Mouse (Mus musculus): ENCODE results near the gene Adam19. TPM values are rescaled to one million over a fixed set of nuclear protein-coding genes. Genes with fewer than 3 reads are reported as not detected.

Adam19 gene
- total RNA-seq, 2 experiments from 2014 or later, result 161 to 163 TPM

DNA sequence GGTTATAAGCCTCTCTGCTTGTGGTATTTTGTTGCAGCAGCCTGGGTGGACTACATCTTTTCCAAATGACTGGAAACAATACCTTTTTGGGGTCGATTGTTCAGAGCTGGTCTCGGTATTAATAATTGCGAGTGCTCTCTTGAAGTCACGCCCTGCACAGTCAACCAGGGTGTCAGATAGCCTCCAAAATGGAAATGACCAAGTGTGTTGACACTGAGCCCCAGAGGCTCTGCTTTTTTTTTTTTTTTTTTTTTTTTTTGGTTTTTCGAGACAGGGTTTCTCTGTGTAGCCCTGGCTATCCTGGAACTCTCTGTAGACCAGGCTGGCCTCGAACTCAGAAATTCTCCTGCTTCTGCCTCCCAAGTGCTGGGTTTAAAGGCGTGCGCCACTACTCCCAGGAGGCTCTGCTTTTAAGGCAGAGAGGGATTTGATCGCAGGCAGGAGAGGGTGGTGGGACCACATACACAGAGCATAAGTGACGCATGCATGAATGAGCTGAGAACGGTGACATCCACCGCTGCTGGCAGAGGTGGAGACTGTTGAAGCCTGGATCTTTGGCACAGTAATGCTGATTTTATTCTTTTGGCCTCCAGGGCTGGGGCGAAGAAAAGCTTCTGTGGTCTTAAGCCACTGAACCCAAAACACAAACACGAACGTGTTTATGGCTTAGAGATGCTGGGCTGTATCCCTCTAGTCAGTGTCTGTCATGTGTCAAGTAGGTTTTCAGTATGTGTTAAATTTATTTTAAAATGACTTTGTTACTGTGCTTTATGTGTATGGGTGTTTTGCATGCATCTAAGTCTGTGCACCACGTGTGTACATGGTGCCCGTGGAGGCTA is 18.3 kb downstream of the Adam19 start:
- no peak for DNase-seq

DNA sequence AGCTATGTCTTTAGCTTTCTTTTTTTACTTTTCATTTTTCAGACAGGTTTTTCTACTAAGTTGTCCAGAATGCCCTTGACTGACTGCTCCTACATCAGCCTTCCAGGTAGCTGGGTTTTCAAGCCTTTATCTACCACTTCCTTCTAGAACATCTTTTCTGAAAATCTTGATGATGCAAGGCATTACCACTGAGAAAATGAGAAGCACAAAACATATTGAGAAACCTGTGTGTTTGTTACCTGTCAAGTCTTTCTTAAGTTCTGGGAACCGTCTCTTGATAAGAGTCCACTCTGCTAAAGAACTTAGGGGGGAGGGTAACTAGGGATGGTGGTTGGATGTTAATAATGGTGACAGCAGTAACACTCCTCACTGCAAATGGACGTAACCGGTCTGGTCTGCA is 19.7 kb downstream of the Adam19 start:
- no peak for DNase-seq

DNA sequence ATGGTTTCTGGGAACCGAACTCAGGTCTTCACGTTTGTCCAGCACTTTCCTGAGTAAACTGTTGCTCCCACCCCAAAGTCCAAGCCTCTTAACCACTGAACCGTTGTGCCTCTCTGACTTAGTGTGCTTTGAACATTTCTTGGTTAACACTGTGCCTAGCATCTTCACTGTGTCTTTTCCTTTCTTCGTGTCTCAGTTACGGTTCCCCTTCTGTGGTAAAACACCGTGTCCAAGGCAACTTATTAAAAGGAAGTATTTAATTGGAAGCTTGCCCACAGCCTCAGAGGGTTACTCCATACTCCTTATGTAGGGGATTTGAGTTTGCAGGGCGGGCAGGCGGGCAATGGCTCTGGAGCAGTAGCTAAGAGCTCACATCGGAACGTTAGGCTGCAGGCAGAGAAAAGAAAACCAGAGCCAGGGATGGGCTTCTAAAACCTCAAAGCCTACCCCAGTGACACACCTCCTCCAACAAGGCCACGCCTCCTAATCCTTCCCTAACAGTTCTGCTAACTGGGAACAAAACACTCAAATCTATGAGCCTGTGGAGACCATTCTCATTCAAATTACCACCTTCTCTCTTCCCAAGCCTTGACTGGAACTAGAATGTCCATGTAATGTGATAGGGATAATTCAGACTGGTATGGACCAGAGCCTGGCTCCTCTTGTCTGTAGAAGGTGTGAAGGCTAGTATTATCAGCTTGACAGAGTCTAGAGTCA is 20.8 kb downstream of the Adam19 start:
- no peak for DNase-seq

- no peak for DNase-seq
These were observed 21.5 kb downstream of the Adam19 start for GRCm38 (mm10) chr11:46077304-46077703.

DNA sequence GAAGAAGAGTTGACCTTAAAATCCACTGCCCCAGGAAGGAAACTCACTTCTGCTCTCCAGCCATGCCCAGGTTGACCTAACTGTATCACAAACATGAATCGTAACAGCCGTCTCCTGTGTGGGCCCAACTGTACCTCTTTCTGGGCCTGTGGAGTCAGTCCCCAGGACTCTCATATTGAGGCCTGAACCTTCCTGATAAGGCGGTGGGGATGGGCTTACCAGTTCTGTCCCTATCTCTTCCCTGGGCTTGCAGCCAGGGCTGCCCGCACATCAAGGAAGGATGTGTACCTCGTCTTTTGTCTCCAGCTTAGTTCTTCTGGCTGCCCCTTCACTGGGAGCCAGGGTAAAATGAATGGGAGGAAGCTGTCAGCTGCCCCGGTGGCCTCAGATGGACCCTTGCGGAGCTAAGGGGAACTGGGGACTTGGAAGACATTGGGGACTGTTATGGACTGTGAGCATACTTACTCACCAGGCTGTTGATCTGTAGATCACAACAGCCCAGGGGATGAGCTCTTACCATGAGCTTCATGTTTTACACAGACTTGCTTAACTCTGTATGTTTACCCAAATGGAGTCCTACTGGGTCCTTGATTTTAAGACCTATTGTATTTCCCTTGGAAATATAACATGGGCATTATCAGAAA is 22.1 kb downstream of the Adam19 start:
- no peak for DNase-seq

DNA sequence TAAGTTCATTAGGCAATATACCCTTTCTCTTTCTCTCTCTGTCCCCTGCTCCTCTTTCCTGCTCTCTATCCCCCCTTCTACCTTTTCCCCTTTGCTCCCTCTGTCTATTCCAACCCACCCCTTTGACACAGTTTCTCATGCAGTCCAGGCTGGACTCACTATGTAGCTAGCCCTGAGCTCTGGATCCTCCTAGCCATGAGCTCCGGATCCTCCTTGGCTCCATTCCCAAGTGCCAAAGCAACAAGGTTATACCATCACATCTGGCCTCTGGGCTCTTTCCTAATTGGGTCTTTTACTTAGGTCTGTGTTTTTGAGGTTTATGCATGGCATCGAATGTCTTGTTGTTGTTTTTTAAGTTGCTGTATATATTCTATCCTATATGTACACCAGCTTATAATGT is 25.3 kb downstream of the Adam19 start:
- no peak for DNase-seq

DNA sequence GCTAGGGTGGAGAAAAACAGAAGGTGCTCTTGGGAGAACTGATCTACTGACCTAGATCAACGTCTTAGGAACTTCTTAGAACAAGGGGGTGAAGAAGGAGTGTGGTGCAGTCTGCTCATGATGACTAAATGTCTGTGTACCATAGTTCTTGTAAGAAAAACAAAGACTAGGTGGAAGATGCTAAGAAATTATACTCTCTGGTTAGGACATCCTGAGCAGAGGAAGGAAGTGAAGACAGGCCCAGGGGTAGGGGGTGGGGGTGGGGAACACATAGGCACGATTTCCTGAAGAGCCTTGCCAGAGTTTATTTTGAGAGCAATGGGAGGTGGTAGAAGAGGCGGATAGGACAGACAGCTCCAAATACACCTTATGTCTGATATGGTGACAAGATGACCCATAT is 27.6 kb downstream of the Adam19 start:
- no peak for DNase-seq

- DNase-seq, result no peak
These were observed 28.1 kb downstream of the Adam19 start for GRCm38 (mm10) chr11:46083835-46084444.

DNA sequence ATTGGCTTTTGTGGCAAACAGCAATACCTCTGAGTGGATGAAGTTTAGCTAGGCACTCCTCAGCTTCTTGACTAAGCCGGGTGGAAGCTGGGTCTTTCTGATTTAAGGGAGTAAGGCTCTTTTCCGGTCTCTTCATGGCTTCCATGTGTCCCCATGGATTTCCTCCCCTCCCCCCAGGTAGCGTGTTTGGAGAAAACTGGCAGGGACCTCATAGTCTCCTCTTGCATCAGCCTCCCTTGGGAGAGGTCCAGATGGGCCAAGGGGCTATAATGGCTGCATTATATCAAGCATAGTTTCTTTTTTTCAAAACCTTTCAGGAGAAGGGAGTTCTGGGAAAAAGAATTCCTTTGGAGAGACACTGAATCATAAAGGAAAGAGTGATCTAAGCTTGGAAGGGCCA is 28.8 kb downstream of the Adam19 start:
- peak; percentile 78 for DNase-seq

GRCm38 (mm10) chr11:46085398-46086163 is 29.8 kb downstream of the Adam19 start:
- DNase-seq, result peak; percentile 73

DNA sequence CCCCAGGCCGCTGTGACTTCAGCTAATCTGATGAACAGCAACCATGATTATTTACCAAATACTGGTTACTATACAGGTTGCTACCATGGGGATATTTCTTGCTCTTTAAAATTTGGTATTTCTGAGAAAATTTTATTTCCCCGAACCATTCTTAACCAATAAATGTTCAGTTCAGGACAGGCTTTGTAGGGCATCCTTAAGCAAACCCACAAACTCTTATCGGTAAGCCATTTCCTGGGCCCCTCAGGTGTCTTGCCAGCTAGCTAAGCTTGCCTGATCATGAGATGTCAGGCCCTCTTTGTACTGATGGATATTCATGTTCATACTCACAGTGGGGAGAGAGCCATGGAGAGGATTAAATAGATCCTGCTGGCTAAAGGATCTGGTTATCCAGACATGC is 30.7 kb downstream of the Adam19 start:
- DNase-seq, result no peak

DNA sequence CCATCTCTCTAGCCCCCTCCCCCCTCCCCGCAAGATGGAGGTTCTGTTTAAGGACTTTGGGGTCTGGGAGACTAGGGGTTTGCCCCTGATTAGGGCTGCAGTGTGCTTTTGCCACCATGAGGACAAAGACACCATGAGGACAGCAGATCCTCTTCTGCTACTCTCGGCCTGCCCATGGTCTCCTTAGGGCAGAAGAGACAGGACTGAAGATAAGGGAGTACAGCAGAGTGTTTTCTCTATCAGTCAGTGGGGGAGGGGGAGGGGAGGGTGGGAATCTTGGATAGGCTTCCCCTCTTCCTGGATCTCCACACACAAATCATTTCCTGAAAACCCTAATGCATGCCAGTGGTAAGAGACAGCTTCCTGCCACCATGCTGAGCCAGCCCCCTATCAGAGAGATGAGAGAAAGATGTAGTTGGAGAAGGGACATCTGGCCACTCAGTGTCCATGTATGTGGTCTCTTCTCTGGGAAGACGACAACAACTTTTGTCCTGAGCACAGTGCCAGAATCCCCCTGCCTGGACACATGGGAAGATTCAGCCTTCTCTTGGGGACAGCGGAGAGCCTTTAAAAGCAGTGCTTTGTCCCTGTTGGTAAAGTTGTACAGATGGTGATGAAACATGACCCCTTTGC is 33.4 kb downstream of the Adam19 start:
- DNase-seq, result no peak

DNA sequence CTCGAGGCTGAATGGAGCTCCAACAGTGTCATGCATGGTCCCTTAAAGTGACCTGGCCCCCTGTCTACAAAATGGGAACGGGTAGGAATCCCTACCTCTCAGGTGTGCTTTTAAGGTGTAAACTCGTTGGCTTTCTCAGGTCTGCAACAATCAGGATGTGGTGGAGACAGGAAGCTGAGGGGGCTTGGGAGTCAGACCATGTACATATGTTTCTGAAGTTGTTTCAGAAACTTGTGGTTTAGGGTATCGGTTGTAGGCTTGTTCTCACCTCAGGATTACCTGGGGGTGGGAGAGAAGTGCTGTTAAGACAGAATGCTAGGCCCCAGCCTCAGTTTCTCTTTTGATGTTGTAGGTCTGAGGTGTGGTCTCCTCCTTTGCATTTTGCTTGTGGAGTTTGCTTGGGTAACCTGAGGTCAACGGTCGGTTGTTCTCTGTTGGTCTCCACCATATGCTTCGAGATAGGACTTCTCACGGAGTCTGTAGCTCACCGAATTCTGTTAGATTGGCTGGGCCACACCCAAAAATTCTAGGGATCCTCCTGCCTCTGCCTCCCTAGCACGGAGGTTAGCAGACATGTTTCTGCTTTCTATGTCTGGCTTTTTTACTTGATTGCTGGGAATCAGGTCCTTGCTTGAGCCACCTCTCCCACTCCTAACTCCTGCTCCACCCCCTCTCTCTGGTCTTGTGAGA is 34.4 kb downstream of the Adam19 start:
- DNase-seq, result no peak

DNA sequence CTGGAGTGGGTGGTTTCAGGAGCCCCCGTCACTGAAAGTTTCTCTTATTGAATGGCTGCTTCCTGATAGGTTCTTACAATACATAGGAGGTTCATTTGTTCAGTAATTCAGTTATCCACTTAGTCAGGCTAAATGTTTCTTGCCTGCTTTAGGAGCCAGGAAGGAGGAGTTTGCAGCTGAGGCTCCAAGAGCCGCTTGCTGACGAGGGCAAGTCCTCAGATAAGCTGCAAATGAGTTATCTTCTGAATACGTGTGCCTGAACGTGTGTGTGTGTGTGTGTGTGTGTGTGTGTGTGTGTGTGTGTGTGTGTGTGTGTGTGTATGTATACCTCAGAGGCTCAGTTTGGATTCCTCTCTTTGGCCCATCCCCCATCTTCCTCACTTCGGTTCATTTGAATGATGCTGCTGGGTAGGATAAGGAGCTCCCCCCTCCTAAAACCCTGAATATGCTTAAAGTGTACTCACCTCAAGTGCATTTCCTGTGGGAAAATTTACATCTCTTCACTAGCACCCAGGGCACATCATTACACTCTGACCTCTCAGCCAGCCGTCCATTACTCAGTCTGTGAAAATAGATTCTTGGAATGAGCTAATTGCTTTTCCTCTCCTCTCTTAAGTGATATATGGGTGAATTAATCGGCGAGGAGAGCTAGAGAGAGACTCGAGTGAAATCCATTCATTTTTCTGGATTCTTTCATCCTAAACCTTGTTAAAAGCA is 35.3 kb downstream of the Adam19 start:
- no peak for DNase-seq

GRCm38 (mm10) chr11:46092121-46092520 is 36.3 kb downstream of the Adam19 start:
- DNase-seq, result peak; percentile 57

DNA sequence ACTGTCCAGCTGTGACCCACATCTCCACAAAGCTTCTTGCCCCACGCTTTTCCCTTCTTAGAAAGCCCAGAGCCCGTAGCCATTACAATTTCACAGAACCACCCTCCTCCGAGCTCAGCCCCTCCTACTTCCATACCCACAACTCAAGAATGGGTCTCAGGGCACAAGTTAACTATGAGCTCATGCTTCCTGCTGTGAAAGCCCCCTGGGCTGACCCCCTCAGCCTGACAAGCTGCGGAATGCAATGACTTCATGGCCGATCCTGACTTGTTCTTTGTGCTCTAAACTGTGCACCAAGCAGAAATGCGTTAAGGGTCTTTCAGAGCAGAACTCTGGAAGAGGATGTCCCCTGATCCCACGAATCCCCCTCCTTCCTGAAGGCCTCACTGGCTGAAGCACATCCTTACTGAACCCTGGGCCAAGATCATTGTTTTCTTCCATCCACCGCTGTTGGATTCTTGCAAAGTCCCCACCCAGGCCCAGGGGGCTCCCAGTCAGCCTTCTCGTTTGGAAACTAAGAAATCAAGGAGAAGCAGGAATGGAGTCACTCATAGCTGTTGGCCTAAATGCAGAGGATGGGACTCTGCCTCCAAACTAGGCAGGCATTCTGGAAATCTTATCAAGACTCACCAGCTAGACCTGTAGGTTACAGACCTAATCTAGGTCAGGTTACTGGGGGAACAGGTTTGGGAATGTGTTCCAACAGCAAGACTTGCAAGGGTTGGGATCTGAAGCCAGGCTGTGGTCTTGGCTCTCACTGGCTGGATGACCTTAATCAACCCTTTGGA is 39.9 kb downstream of the Adam19 start:
- peak; percentile 53 for DNase-seq

DNA sequence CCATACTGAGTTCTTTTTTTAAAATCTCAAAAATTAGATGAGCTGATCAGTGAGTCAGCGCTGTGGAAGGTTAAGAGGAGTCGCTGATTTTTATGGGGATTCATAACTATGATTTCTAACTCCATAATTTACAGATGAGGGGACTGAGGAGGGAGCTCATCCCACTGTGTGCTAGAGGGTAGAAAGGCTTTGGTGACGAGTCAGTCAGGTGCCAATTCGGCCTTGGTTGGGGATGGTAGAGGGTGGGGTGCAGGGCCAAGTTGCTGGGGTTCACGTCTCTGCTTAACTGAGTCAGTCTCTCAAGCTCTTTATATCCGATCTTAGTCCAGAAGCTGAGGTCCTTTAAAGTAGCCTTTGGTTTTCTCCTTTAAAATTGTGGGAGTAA is 40.5 kb downstream of the Adam19 start:
- no peak for DNase-seq

GRCm38 (mm10) chr11:46097062-46097461 is 41.3 kb downstream of the Adam19 start:
- no peak for DNase-seq

DNA sequence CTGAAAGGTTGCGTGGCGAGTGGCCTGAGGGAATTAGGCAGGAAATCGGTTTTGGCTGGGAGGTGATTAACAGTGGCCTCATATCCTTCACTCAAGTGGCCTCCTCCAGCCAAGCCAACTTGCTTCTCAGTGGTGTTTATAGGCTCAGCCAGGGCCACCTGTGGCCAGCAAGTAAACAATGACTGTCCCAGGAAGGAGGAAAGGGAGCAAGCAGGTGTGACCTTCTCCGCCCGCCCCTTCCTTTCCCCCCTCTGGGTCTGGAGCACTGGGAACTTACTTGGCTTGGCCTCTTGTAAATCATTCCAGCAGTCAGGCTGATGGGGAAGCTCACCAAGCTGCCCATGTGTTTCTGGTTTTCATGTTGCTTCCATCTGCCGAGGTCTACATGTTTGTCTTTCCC is 46.3 kb downstream of the Adam19 start:
- no peak for DNase-seq

- no peak for DNase-seq
These were observed 51.3 kb downstream of the Adam19 start for GRCm38 (mm10) chr11:46107046-46107445.

Data from heart, postnatal 4 days (tissue).